Mouse (Mus musculus) B cell, adult 67 days (primary cell): ENCODE results near the gene Paip2b. TPM values are rescaled to one million over a fixed set of nuclear protein-coding genes. Genes with fewer than 3 reads are reported as not detected.

Experiments
- total RNA-seq, 2 experiments: library from RNA; stranded (reverse); gene quantifications; 4 replicates each; pipeline ENCODE4 v1.2.4; 2023

Paip2b gene
- total RNA-seq, result 10 to 100 TPM; 38.3 to 45.1 TPM

GRCm38 (mm10) chr6:83831606-83832123 lies at the start of gene Paip2b:
TSS of gene Paip2b (minus strand) at chr6:83831741.

GRCm38 (mm10) chr6:83866954-83867597 lies 35.5 kb upstream of the Paip2b start, which contains the start of gene Zfp638:
TSS of gene Zfp638 (plus strand) at chr6:83867109.

DNA sequence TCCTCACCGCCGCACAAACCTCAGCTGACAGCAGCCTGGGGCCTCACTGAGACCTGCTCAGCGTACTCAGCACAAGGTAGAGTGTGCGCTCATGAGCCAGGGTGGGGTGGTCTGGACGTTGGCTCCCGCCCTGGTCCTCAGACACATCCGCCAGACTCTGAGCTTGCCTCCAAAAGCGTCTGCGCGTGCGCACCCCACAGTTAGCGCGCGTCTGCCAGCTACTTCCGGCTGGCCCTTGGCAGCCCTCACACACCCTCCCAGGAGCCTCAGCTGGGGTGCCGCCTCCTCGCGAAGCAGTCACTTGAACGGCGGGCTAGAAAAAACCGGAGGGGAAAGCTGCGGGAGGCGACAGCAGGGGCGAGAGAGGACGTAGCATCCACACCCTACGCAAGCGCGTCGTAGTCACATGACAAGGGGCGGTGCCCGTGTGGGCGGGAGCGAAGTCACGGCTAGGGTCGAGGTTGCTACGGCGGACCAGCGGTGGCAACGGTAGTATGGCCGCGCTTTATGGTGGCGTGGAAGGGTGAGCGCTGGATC lies 36.7 kb downstream of the Paip2b start, which contains the start of gene Nagk:
TSS of gene Nagk (plus strand) at position 223 of the 537 bp plus-strand sequence.

DNA sequence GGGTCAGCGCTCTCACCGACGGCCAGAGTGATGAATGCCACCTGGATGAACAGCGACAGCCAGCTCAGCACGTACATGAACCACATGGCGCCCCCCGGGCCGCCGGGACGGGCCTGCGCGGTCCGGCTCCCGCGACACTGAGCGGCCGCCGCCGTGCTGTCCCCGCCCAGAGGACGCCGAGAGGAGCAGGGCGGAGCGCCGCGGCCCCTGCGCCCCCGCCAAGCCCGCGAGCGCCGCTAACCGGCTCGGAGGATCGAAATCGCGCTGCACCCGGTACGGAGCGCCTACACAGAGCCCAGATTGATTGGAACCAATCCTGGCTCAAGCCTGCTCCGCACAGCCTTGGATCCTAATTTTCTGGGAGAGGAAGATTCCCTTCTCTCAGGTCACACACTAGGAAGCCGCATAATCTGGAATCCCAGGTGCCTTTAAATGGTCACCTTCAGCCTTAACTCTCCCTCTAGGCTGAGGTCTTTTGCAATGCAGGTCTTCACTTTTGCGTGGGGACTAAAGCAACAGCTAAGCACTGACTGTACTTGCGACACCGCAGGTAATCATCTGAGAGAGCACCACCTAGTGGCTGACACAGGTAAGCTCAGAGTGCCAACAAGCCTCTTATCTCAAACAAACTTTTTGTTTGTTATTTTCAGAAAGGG lies 55.8 kb downstream of the Paip2b start, which contains the start of gene Tex261:
TSS of gene Tex261 (minus strand) at position 176 of the 656 bp plus-strand sequence.

GRCm38 (mm10) chr6:83762344-83762743 lies 69.2 kb downstream of the Paip2b start, which contains the start of gene Ankrd53:
TSS of gene Ankrd53 (plus strand) at chr6:83762644.

Other genes with a start within 250 kb of the Paip2b start
- gene Clec4f, start 175.6 kb downstream of the Paip2b start, total RNA-seq, result not detected
- gene Cd207, start 153.9 kb downstream of the Paip2b start, total RNA-seq, result not detected
- not detected for gene Vax2, start 120.5 kb downstream of the Paip2b start, total RNA-seq
- gene Atp6v1b1, start 88.8 kb downstream of the Paip2b start, total RNA-seq, result not detected
- gene Ankrd53, start 69.1 kb downstream of the Paip2b start, total RNA-seq, result not detected
- 10 to 100 TPM; 54.4 to 54.5 TPM for gene Tex261, start 55.9 kb downstream of the Paip2b start, total RNA-seq
- 10 to 100 TPM; 21.2 to 22.7 TPM for gene Nagk, start 36.8 kb downstream of the Paip2b start, total RNA-seq
- gene Zfp638, start 35.4 kb upstream of the Paip2b start, total RNA-seq, result 100 to 1,000 TPM; 174 to 190 TPM
- gene Dysf, start 176.8 kb upstream of the Paip2b start, total RNA-seq, result under 1 TPM in 1 of 2 experiments, not detected in 1; 0.09 TPM